Mouse (Mus musculus) CH12.LX (cell line): ENCODE measurements around the gene Map1b. TPM values are rescaled to one million over a fixed set of nuclear protein-coding genes. Genes with fewer than 3 reads are reported as not detected.

ENCODE experiments used
- DNase-seq: peaks from one replicate; pipeline ENCODE4 v3.0.0-alpha.2; 2013; ENCODE audit errors: extremely low read depth
- H3K27ac ChIP-seq: 2 replicates; pipeline ENCODE4 v1.5.1; 2012; ENCODE audit warnings: low read depth, mild to moderate bottlenecking, control low read depth, moderate library complexity; ENCODE audit not compliant: insufficient read depth
- H3K27me3 ChIP-seq: replicated peaks from 2 replicates; pipeline ENCODE3; 2012; ENCODE audit warnings: inconsistent platforms
- H3K36me3 ChIP-seq, 2 experiments: replicated peaks in 1 of 2; 2 replicates each; pipeline versions ENCODE3 to v1.6.1; 2012; ENCODE audit warnings: inconsistent platforms in 1 of 2, low read length in 1 of 2, mild to moderate bottlenecking in 1 of 2, mixed read lengths in 1 of 2, moderate library complexity in 1 of 2; ENCODE audit not compliant: control insufficient read depth in 1 of 2, insufficient read depth in 1 of 2
- H3K4me1 ChIP-seq, 2 experiments: 2 replicates each; pipeline ENCODE4 v1.6.1; 2012; ENCODE audit warnings: inconsistent platforms in 1 of 2, moderate library complexity in 1 of 2; ENCODE audit not compliant: insufficient read depth in 2 of 2, control insufficient read depth in 1 of 2
- H3K4me2 ChIP-seq: 2 replicates; pipeline ENCODE4 v1.6.1; 2012; ENCODE audit warnings: low read depth, mild to moderate bottlenecking, control low read depth; ENCODE audit not compliant: poor library complexity, insufficient read depth, severe bottlenecking
- H3K4me3 ChIP-seq, 3 experiments: fragments of 150-350 bp in 1 of 3; sonication (generic) in 1 of 3; replicated peaks in 1 of 3; 2 replicates each; pipeline versions ENCODE3 to v1.5.1; 2011 to 2012; ENCODE audit warnings: low read depth in 2 of 3, low read length in 2 of 3, mild to moderate bottlenecking in 2 of 3, moderate library complexity in 2 of 3, control low read depth in 1 of 3, improper control_type of control experiment in 1 of 3, inconsistent platforms in 1 of 3, mixed read lengths in 1 of 3; ENCODE audit not compliant: poor library complexity in 1 of 3
- H3K79me2 ChIP-seq: replicated peaks from 2 replicates; pipeline ENCODE4 v1.6.1; 2012; ENCODE audit warnings: mild to moderate bottlenecking, moderate library complexity; ENCODE audit not compliant: control insufficient read depth, poor library complexity, insufficient read depth, severe bottlenecking; ENCODE audit errors: extremely low read depth
- H3K9ac ChIP-seq: 2 replicates; pipeline ENCODE4 v1.6.1; 2012; ENCODE audit warnings: low read depth, mild to moderate bottlenecking, control low read depth, moderate library complexity; ENCODE audit not compliant: insufficient read depth
- H3K9me3 ChIP-seq: replicated peaks from 2 replicates; pipeline ENCODE3; 2012; ENCODE audit warnings: low read length, inconsistent platforms, mixed read lengths
- CHD1 ChIP-seq: IDR thresholded peaks from 2 replicates; pipeline ENCODE4 v1.6.1; 2012; ENCODE audit warnings: low read depth, low read length, improper control_type of control experiment, inconsistent platforms
- CTCF ChIP-seq, 2 experiments: IDR thresholded peaks in 1 of 2; conservative IDR thresholded peaks in 1 of 2; 2 replicates each; pipeline ENCODE4 v1.5.1; 2011 to 2012; ENCODE audit warnings: low read depth in 2 of 2, low read length in 2 of 2, improper control_type of control experiment in 1 of 2, inconsistent platforms in 1 of 2, mild to moderate bottlenecking in 1 of 2, moderate library complexity in 1 of 2
- E2F4 ChIP-seq: IDR thresholded peaks from 2 replicates; pipeline ENCODE4 v1.6.1; 2011; ENCODE audit warnings: low read depth, low read length, improper control_type of control experiment; ENCODE audit not compliant: insufficient replicate concordance
- ELF1 ChIP-seq: IDR thresholded peaks from 2 replicates; pipeline ENCODE4 v1.6.1; 2014; ENCODE audit warnings: low read depth, mild to moderate bottlenecking, inconsistent platforms, low read length, improper control_type of control experiment
- EP300 ChIP-seq: IDR thresholded peaks from 2 replicates; pipeline ENCODE4 v1.6.1; 2011; ENCODE audit warnings: low read length, improper control_type of control experiment
- GABPA ChIP-seq: IDR thresholded peaks from 2 replicates; pipeline ENCODE4 v1.6.1; 2012; ENCODE audit warnings: low read depth, low read length, improper control_type of control experiment, inconsistent platforms; ENCODE audit not compliant: insufficient replicate concordance
- HCFC1 ChIP-seq: IDR thresholded peaks from 2 replicates; pipeline ENCODE4 v1.6.1; 2012; ENCODE audit warnings: low read depth, mild to moderate bottlenecking, inconsistent platforms, low read length, improper control_type of control experiment
- IRF4 ChIP-seq: IDR thresholded peaks from 2 replicates; pipeline ENCODE4 v1.6.1; 2014; ENCODE audit warnings: low read depth, mild to moderate bottlenecking, inconsistent platforms, low read length, improper control_type of control experiment
- JUN ChIP-seq: IDR thresholded peaks from 2 replicates; pipeline ENCODE4 v1.6.1; 2011; ENCODE audit warnings: low read depth, mild to moderate bottlenecking, low read length, improper control_type of control experiment, moderate library complexity; ENCODE audit not compliant: insufficient read depth
- MAFK ChIP-seq: IDR thresholded peaks from 2 replicates; pipeline ENCODE4 v1.6.1; 2011; ENCODE audit warnings: low read length, improper control_type of control experiment; ENCODE audit not compliant: insufficient replicate concordance
- MAX ChIP-seq: IDR thresholded peaks from 2 replicates; pipeline ENCODE4 v1.6.1; 2011; ENCODE audit warnings: low read length, improper control_type of control experiment
- MAZ ChIP-seq: IDR thresholded peaks from 2 replicates; pipeline ENCODE4 v1.6.1; 2012; ENCODE audit warnings: low read depth, mild to moderate bottlenecking, inconsistent platforms, low read length, improper control_type of control experiment, moderate library complexity
- MXI1 ChIP-seq: IDR thresholded peaks from 2 replicates; pipeline ENCODE4 v1.6.1; 2011; ENCODE audit warnings: mild to moderate bottlenecking, low read depth, low read length, improper control_type of control experiment
- MYC ChIP-seq: IDR thresholded peaks from 2 replicates; pipeline ENCODE4 v1.6.1; 2011; ENCODE audit warnings: low read depth, mild to moderate bottlenecking, improper control_type of control experiment, low read length
- NRF1 ChIP-seq: IDR thresholded peaks from 2 replicates; pipeline ENCODE4 v1.6.1; 2014; ENCODE audit warnings: low read depth, mild to moderate bottlenecking, inconsistent platforms, low read length, improper control_type of control experiment, moderate library complexity
- PAX5 ChIP-seq: IDR thresholded peaks from 2 replicates; pipeline ENCODE4 v1.6.1; 2012; ENCODE audit warnings: low read length, inconsistent platforms, mixed read lengths
- RAD21 ChIP-seq: IDR thresholded peaks from 2 replicates; pipeline ENCODE4 v1.6.1; 2011; ENCODE audit warnings: low read depth, mild to moderate bottlenecking, low read length, improper control_type of control experiment, moderate library complexity
- RCOR1 ChIP-seq: conservative IDR thresholded peaks from 2 replicates; pipeline ENCODE4 v1.6.1; 2012; ENCODE audit warnings: low read depth, mild to moderate bottlenecking, inconsistent platforms, low read length, improper control_type of control experiment
- SMC3 ChIP-seq: IDR thresholded peaks from 2 replicates; pipeline ENCODE4 v1.6.1; 2011; ENCODE audit warnings: low read depth, low read length, improper control_type of control experiment
- ZC3H11A ChIP-seq: IDR thresholded peaks from 2 replicates; pipeline ENCODE4 v1.6.1; 2012; ENCODE audit warnings: low read depth, mild to moderate bottlenecking, inconsistent platforms, low read length, improper control_type of control experiment
- ZKSCAN1 ChIP-seq: IDR thresholded peaks from 2 replicates; pipeline ENCODE4 v1.6.1; 2012; ENCODE audit warnings: low read depth, inconsistent platforms, low read length, improper control_type of control experiment, borderline replicate concordance
- ZMIZ1 ChIP-seq: IDR thresholded peaks from 2 replicates; pipeline ENCODE4 v1.6.1; 2012; ENCODE audit warnings: low read depth, mild to moderate bottlenecking, inconsistent platforms, low read length, improper control_type of control experiment
- dilution Hi-C: fragments of 300-500 bp; cut with MboI; formaldehyde crosslinking; loops from 2 replicates; pipeline ENCODE4 v1.14.3; 2020; ENCODE audit warnings: low sequenced_read_pairs; ENCODE audit not compliant: extremely low pct_unique_long_range_greater_than_20kb, extremely low pct_ligation_motif_present
- in situ Hi-C: fragments of 300-500 bp; cut with MboI; formaldehyde crosslinking; loops from 3 replicates; pipeline ENCODE4 v1.14.3; 2019; ENCODE audit warnings: low sequenced_read_pairs, low pct_ligation_motif_present, low pct_unique_long_range_greater_than_20kb, mixed read lengths
- polyA plus RNA-seq: library from polyadenylated mRNA; unstranded; fragments of >175 nt; gene quantifications from 2 replicates; pipeline ENCODE4 v1.2.1, GENCODE M21; 2012; ENCODE audit warnings: low read depth; ENCODE audit not compliant: insufficient read length
- total RNA-seq, 2 experiments: library from RNA; depleted of rRNA; stranded (reverse); fragments of 300-350 nt in 1 of 2; fragments of >200 nt in 1 of 2; gene quantifications; 2 replicates each; pipeline ENCODE4 v1.2.3; 2012 to 2014

Map1b gene
- total and polyA plus RNA-seq, 3 experiments: 0.04 to 0.08 TPM; not detected in 1

- Histone ChIP-seq H3K9me3 (no peaks in the 10 kb centered on the region), H3K27ac (no peak overlapping the region), H3K9ac (no peak overlapping the region), H3K79me2 (no peaks in the 10 kb centered on the region), H3K4me1 (no peaks in the 10 kb centered on the region), H3K36me3 (no peaks in the 10 kb centered on the region), H3K27me3 (no peaks in the 10 kb centered on the region), H3K4me2 (no peak overlapping the region), H3K4me3 (no peak overlapping the region)
- in situ Hi-C loops: no loop called here
- no peak for DNase-seq
- dilution Hi-C loops: no loop called here
- TF ChIP-seq ZC3H11A: no peak
- TF ChIP-seq MAZ: no peak
- TF ChIP-seq HCFC1: no peak
- no peak for TF ChIP-seq SMC3
- no peak for TF ChIP-seq CTCF (conservative IDR thresholded peaks at IDR 0.05 in 1 of 2, IDR thresholded peaks at IDR 0.05 in 1 of 2; ENCODE audit: low read depth in 2 of 2, low read length in 2 of 2)
- TF ChIP-seq PAX5: no peak
- TF ChIP-seq MAX: no peak
- no peak for TF ChIP-seq ZMIZ1
- no peak for TF ChIP-seq RAD21
- TF ChIP-seq ELF1: no peak
Measured at GRCm38 (mm10) chr13:99538851-99539250, 22.5 kb upstream of the Map1b start.

GRCm38 (mm10) chr13:99537908-99538513, 21.7 kb upstream of the Map1b start:
- Histone ChIP-seq H3K36me3 (no peaks in the 10 kb centered on the region), H3K4me3 (no peak overlapping the region), H3K27me3 (no peaks in the 10 kb centered on the region), H3K9ac (no peak overlapping the region), H3K4me1 (no peaks in the 10 kb centered on the region), H3K9me3 (no peaks in the 10 kb centered on the region), H3K79me2 (no peaks in the 10 kb centered on the region), H3K4me2 (no peak overlapping the region), H3K27ac (no peak overlapping the region)
- no peak for DNase-seq
- dilution Hi-C loops (no loop called here), in situ Hi-C loops (no loop called here)
- TF ChIP-seq MAFK (no peak), GABPA (no peak), MYC (no peak), E2F4 (no peak), MAX (no peak), MXI1 (no peak)

- in situ Hi-C loops: no loop called here
- H3K27me3 ChIP-seq: no peaks in the 10 kb centered on the region
- no peak overlapping the region for H3K27ac ChIP-seq
- no peaks in the 10 kb centered on the region for H3K9me3 ChIP-seq
- peaks cover 0 to 7% of the 10 kb centered on the region in 2 experiments; a peak in 2 of 4 replicates for H3K4me1 ChIP-seq
- dilution Hi-C loops: no loop called here
- no peaks in the 10 kb centered on the region for H3K79me2 ChIP-seq
- H3K9ac ChIP-seq: no peak overlapping the region
- TF ChIP-seq ZKSCAN1 (no peak), MAX (no peak), HCFC1 (no peak), CHD1 (no peak), ZC3H11A (no peak), ZMIZ1 (no peak), EP300 (no peak), RCOR1 (no peak), IRF4 (no peak), PAX5 (no peak), GABPA (no peak), JUN (no peak), NRF1 (no peak)
- no peak for DNase-seq
- H3K36me3 ChIP-seq: no peaks in the 10 kb centered on the region
- H3K4me3 ChIP-seq: no peak overlapping the region
- no peak overlapping the region for H3K4me2 ChIP-seq
Measured at GRCm38 (mm10) chr13:99528456-99528855, 12.1 kb upstream of the Map1b start.
